In genomic region chr5:117408216-117408615, GRCm38 (mm10) we compare ENCODE assay signal across 10 mouse cellular contexts. TPM values are rescaled to one million over a fixed set of nuclear protein-coding genes. Genes with fewer than 3 reads are reported as not detected.
A peak's percentile ranks its signal among the peaks of the same experiment; 100 is the strongest.
DNase-seq lines count a peak whose midpoint lies in the region; ATAC-seq and TF ChIP-seq lines count a peak whose summit lies in the region.
"Had no signal": no experiment of that assay in that cellular context is flagged by ENCODE, and none has a peak within 500 bp of the region (broad histone marks: within the 10 kb centered on the region; RNA-seq: fewer than 3 reads in every experiment).

No protein-coding gene starts in this region.

- TF ChIP-seq CTCF in lung, adult 2 months (IDR thresholded peaks at IDR 0.05; ENCODE audit: insufficient read depth, low read length), result peak; percentile 32

- no peak for ATAC-seq in liver, embryonic 11.5 days (replicated peaks; ENCODE audit: low FRiP score)

- H3K4me3 ChIP-seq in liver, embryonic 11.5 days (ENCODE audit: low read depth, low read length), result no peak overlapping the region
- H3K4me3 ChIP-seq in lung, adult 2 months (replicated peaks; ENCODE audit: extremely low read depth, low read depth, low read length), result no peak overlapping the region
- H3K4me3 ChIP-seq: hindbrain, embryonic 15.5 days; neural tube, embryonic 12.5 days had no signal

- 55% methylated on average over 4 of the region's 4 CpGs for WGBS in liver, embryonic 11.5 days
- WGBS in lung, adult 2 months, result 50% methylated on average over 4 of the region's 4 CpGs

- H3K9ac ChIP-seq in liver, embryonic 11.5 days (ENCODE audit: low read depth, low read length), result no peak overlapping the region
- H3K9ac ChIP-seq: hindbrain, embryonic 15.5 days; neural tube, embryonic 12.5 days had no signal

- peak; percentile 40 to 66 for DNase-seq in cerebellum, postnatal 25 days
- DNase-seq in cerebellum, adult 11 months, result no peak
- DNase-seq in liver, result peak; percentile 55
- no peak for DNase-seq in liver, embryonic 11.5 days (ENCODE audit: low spot score)
- DNase-seq in adrenal gland, postnatal 36 days, result peak; percentile 49 to 54
- DNase-seq in lung, adult 2 months, result peak; percentile 38
- peak; percentile 63 for DNase-seq in thymus, postnatal 0 days (ENCODE audit: low spot score)
- DNase-seq in frontal cortex, postnatal 36 days (ENCODE audit: low spot score in 2 of 2), result no peak

- TF ChIP-seq POLR2A in lung, adult 2 months (IDR thresholded peaks at IDR 0.05; ENCODE audit: borderline replicate concordance, extremely low read depth, low read depth, low read length), result no peak

- H3K9me3 ChIP-seq in liver, embryonic 11.5 days (ENCODE audit: control insufficient read depth, low read length), result no peaks in the 10 kb centered on the region
- H3K9me3 ChIP-seq: hindbrain, embryonic 15.5 days; neural tube, embryonic 12.5 days had no signal

- H3K36me3 ChIP-seq in liver, embryonic 11.5 days (ENCODE audit: control insufficient read depth, insufficient read depth, low read length), result no peaks in the 10 kb centered on the region
- H3K36me3 ChIP-seq: hindbrain, embryonic 15.5 days; neural tube, embryonic 12.5 days had no signal

- H3K27ac ChIP-seq in liver, embryonic 11.5 days (ENCODE audit: low read depth, low read length), result no peak overlapping the region
- H3K27ac ChIP-seq: hindbrain, embryonic 15.5 days; neural tube, embryonic 12.5 days had no signal

- no peak overlapping the region for H3K4me2 ChIP-seq in liver, embryonic 11.5 days
- H3K4me2 ChIP-seq: hindbrain, embryonic 15.5 days; neural tube, embryonic 12.5 days had no signal

- H3K4me1 ChIP-seq in liver, embryonic 11.5 days (replicated peaks; ENCODE audit: control insufficient read depth, insufficient read depth, low read length), result 0 out of 2 replicates have a peak, but pooled peaks cover under 1% of the 10 kb centered on the region
- no peaks in the 10 kb centered on the region for H3K4me1 ChIP-seq in lung, adult 2 months (ENCODE audit: control insufficient read depth, insufficient read depth, low read length)

- peaks cover 29% of the 10 kb centered on the region for H3K27me3 ChIP-seq in liver, embryonic 11.5 days (replicated peaks; ENCODE audit: control insufficient read depth, insufficient read depth, low read length)
- H3K27me3 ChIP-seq: hindbrain, embryonic 15.5 days; neural tube, embryonic 12.5 days had no signal

RNA-seq across cellular contexts. Expression of gene Ksr2, which starts 5.6 kb away (rescaled TPM):
- 0.01 and 0.17 TPM in 2 replicates for polyA plus RNA-seq in liver, embryonic 11.5 days (2014; fragmentation: Nextera tagmentation; extraction: Ambion mirVana)
- total RNA-seq in adrenal gland, postnatal 36 days (2021), result 1 to 10 TPM; 2.5 to 3.9 TPM
- 0.02 and 0.06 TPM in 2 replicates for polyA plus RNA-seq in lung, adult 2 months (2012; rRNA removed)
- 0.12 and 0.20 TPM in 2 replicates for polyA plus RNA-seq in thymus, postnatal 0 days (2015; fragmentation: Nextera tagmentation; extraction: Ambion mirVana)

RNA-seq across cellular contexts. Expression of gene Rfc5, which starts 19.4 kb away (rescaled TPM):
- polyA plus RNA-seq in liver, embryonic 11.5 days (2014; fragmentation: Nextera tagmentation; extraction: Ambion mirVana), result 121 and 131 TPM in 2 replicates
- total RNA-seq in adrenal gland, postnatal 36 days (2021), result 1 to 10 TPM; 7.5 to 8.7 TPM
- 8.6 and 9.1 TPM in 2 replicates for polyA plus RNA-seq in lung, adult 2 months (2012; rRNA removed)
- polyA plus RNA-seq in thymus, postnatal 0 days (2015; fragmentation: Nextera tagmentation; extraction: Ambion mirVana), result 95.8 and 98.6 TPM in 2 replicates

RNA-seq across cellular contexts. Expression of gene Wsb2, which starts 51.1 kb away (rescaled TPM):
- polyA plus RNA-seq in liver, embryonic 11.5 days (2014; fragmentation: Nextera tagmentation; extraction: Ambion mirVana), result 36.3 and 45.8 TPM in 2 replicates
- 100 to 1,000 TPM; 134 to 135 TPM for total RNA-seq in adrenal gland, postnatal 36 days (2021)
- 83.6 and 151 TPM in 2 replicates for polyA plus RNA-seq in lung, adult 2 months (2012; rRNA removed)
- polyA plus RNA-seq in thymus, postnatal 0 days (2015; fragmentation: Nextera tagmentation; extraction: Ambion mirVana), result 51.3 and 59.8 TPM in 2 replicates

Comparison
In these comparisons a context has a peak if more than half of its experiments do, and no peak if none do; other contexts are left out.
1. DNase-seq: peak in cerebellum, postnatal 25 days (2 of 2), liver (single experiment), adrenal gland, postnatal 36 days (2 of 2), lung, adult 2 months (single experiment) and thymus, postnatal 0 days (single experiment); none in cerebellum, adult 11 months (single experiment), liver, embryonic 11.5 days (single experiment) and frontal cortex, postnatal 36 days (0 of 2).